Mouse (Mus musculus) R1 (cell line): ENCODE measurements around the gene Colq.

Experiments
- DNase-seq: peaks from one replicate; pipeline ENCODE4 v3.0.0-alpha.2; 2018; ENCODE audit warnings: low read depth, low spot score

The Colq gene

DNA sequence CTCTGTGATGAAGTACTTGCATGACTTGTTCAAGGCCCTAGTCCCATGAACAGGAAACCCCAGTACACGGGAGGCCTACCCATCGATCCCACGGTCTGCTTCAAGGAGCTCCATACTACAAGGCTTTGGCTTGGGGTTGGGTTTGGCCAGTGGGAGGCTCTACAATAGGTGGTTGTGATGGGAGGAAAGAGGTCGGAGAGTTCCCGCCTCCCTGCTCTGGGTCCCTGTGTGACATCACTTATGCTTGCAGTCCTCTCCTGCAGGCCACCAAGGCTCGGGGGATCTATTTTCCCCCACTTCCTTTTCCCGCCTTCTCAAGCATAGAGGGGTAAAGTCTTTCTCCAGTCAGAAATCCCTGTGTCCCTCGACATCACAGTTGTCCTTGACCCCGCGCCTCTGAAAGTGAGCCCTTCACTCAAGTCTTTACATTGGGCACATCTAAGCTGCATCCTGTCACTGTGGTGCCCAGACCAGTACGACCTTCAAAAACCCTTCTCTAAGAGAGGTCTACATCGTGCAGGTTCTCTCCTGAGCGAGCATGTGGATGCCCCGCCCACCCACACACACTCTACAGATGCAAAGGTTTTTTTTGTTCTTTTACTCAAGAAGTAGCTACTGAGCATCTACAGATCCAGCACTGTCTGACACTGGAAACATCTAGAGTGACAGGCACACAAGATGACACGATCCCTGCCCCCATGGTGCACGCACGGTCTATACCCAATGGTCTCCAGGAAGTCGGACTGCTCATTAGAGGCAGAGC is 16.1 kb downstream of the Colq start:
- no peak for DNase-seq

DNA sequence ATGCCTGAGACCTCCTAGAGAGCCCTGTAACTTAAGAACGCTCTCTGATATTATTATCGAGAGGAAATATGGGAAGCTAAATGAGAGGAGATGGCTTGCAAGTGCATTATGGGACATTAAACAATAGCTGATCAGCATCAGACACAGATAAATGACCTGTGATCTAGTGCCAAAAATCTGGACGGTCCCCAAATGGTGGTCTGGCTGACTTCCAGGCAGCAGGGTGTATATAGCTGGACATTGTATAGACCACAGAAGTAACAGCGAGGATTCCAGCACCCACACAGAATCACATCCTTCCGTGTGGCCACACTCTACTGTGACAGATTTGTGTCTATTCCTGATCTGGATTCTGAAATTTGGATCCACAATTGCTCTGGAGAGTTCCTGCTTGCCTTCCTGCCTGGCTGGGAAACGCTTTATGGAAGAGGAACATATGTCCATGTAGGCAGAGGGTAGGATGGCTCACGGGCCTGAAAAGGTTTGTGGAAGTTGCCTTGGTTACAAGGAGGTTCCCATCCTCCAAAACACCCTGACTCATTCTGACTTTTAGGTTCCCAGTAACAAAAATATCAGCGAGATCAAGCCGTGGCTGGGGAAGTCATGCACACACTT is 18.5 kb downstream of the Colq start:
- DNase-seq: no peak

DNA sequence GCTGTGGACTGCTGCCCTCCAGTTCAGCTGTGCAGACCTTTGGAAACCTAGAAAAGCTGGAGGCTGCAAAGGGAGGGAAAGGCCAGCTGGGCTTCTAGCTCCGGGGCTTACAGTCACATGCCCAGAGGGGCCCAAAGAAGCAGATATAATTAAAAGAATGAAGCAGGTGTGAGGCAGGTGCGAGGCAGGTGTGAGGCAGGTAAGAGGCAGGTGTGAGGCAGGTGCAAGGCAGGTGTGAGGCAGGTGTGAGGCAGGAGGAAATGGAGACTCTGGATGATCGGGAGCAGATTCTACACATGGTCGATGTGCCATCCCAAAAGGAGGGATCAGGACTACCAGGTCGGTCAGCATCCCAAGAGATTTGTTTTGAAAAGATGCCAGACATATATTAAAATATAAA is 19.7 kb downstream of the Colq start:
- DNase-seq: no peak

- DNase-seq: no peak
These were observed 20.8 kb downstream of the Colq start for GRCm38 (mm10) chr14:31570131-31570951.

DNA sequence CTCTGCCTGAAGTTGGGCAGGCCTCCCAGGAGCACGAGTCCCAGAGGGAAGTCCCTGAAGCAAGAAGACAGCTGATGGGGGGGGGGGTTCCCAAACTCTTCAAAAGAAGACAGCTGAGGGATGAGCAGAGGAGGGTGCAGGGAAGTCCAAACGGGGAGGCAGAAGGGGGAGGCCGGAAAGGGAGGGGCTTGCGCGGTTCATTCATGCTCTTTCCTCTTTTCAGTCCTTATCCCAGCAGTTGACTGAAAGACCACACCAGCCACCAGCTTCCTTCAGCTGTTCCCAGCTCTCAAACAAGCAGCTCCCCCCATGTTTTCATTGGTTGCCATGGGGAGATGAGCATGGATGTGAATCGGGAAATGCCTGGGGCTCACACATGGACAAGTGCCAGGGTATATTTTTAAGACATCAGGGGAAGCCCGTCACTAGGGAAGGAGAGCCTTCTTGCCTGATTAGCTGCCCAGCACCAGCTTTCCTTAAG is 22.0 kb downstream of the Colq start:
- DNase-seq: no peak

GRCm38 (mm10) chr14:31565478-31566212 is 25.5 kb downstream of the Colq start:
- no peak for DNase-seq

DNA sequence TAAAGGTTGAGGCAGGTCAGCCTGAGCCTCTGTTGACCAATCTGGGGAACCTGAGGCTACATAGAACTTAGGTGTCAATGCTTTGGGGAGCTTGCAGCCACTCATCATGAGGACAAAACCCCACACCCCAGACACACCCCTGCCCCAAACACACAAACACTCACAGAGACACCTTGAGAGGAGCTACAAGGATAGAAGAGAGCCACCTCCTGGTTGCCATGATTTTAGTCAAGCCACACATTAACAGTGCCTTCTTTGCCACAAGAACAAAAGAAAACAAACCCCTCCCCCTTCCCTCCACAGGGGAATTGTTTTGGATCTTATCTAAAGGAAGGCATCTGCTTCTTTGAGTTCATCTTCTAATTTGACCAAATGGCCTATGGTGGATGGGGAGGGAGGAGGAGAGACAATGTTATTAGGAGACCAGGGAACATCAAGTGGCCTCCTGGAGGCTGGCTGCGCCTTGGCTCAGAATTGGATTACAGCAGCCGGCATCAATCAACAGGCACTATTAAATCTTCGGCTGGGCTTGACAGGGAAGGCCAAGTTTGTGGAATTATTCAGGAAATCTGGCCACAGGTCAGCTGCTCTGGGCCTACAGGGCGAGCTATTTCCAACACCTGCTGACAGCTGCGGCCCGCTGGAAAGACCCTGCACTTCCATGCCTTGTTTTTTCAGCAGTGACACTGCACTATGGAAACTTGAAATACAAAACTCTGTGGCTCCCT is 26.5 kb downstream of the Colq start:
- peak; percentile 34 for DNase-seq

DNA sequence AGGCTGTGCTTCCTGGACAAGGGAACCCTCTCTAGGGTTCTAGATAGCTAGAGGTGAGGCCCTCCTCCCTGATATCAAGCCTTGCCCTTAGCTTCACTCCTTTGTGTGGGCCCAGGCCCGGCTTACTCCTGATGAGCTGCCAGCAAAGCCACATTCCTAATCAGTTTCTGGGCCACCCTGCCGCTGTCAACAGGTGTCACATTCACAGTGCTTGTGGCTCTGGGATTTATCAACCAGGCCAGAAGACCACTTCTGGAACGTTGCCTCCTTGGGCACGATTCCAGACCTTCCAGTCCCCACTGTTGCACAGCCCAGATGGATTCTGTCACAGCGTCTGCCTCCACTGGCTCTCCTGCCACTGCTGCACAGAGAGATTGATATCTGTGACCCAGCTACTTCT is 30.3 kb downstream of the Colq start:
- DNase-seq: no peak

DNA sequence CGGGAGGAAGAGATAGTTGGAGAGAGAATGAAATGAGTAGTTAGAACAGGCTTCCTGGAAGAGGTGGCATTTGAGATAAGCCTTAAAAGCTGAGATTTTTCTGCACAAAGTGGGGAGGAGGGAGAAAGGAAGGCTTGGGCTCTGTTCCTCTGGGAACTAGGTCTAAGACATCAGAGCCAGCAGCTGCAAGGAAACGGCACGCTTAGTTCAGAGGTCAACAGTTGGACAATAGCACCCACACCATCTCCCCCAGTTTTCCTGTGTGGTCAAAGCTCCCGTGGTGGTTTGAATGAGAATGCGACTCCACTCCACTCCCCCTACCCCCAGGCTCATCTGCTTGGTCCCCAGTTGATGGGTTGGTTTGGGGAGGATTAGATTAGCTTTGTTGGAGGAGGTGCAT is 31.9 kb downstream of the Colq start:
- no peak for DNase-seq

DNA sequence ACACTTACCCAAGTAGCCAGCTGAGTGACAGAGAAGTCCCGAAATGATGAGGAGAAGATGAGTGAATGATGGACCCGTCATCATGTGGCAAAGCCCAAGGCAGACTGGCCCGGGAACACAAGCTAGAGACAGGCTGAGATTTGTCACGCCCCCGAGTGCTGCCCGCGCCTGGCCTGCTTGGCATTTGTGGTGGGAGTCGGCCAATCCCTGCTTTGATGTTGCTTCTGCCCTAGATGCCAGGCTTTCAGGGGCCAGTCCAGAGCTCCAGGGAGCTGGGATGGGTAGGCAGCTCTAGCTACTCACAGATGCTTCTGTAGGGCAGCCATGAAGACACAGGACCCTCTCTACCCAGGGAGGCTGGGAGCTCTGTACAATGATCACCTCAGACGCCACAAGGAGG is 33.4 kb downstream of the Colq start:
- DNase-seq: no peak

- DNase-seq: no peak
These were observed 33.9 kb downstream of the Colq start for GRCm38 (mm10) chr14:31557273-31557672.

DNA sequence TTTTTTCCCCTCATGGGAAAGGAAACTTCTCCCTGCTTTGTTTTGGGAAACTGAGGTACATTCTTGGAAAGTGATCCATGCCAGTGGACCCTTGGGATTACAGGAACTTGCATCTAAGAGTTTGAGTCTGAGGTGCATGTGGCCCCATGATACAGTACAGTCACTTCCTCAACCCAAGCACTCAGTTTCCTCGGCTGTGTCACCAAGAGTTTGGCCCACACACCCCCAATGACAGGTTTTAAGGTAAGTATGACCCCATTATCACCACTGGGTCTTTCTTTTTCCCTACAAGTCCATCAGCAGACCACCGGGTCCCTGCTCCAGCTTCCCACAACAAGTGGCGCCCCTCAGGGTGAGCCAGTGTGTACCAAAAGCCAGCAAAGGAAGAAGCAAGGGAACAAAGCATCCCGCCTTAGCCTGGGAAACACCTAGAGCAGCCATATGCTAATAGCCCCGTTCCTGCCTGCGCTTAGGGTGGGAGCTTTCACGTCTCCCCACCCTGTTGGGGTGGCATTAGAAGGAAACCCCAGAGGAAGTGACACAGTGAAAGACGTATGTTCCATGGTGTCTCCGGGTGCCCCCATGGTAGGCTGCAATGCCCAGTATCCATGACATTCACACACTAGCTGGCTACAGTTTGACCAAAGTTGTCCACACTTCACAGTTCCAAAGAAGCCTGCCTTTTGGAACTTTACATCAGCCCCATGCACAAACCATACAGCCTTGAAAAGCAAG is 34.5 kb downstream of the Colq start:
- DNase-seq: no peak

GRCm38 (mm10) chr14:31555963-31556434 is 35.1 kb downstream of the Colq start:
- no peak for DNase-seq

GRCm38 (mm10) chr14:31555021-31555420 is 36.1 kb downstream of the Colq start:
- DNase-seq: peak; percentile 63

- no peak for DNase-seq
These were observed 47.2 kb downstream of the Colq start for GRCm38 (mm10) chr14:31543885-31544442.

- no peak for DNase-seq
These were observed 53.8 kb downstream of the Colq start for GRCm38 (mm10) chr14:31537298-31537697.

GRCm38 (mm10) chr14:31532656-31533055 is 58.5 kb downstream of the Colq start:
- no peak for DNase-seq

GRCm38 (mm10) chr14:31531506-31532148 is 59.5 kb downstream of the Colq start:
- DNase-seq: no peak

DNA sequence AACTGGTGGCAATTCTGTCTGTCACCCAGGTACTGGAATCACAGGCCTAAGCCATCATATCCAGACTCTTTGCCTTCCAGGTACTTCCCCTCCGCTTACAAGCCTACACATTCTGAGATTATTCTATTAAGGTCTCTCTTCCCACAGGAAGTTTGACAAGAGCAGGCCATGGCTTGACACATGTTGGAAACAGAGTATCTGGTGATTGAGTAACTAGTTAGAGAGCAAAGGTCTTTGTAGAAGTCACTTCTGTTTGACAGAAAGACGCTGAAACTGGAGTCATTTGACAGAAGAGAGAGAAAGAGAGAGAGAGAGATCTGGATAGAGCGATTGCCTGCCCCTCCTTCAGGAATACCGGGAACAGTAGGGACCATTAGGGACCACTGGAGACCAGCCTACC is 60.3 kb downstream of the Colq start:
- no peak for DNase-seq
